Mouse (Mus musculus): ENCODE data around the gene Atad2b. TPM values are rescaled to one million over a fixed set of nuclear protein-coding genes. Genes with fewer than 3 reads are reported as not detected.

Atad2b gene
- polyA plus RNA-seq, 1 experiment from 2014 or later, result 12.8 TPM

- Histone ChIP-seq H3K4me3 (no peak overlapping the region), H3K4me2 (no peak overlapping the region), H3K27ac (no peak overlapping the region), H3K9me3 (replicated peaks) (no peaks in the 10 kb centered on the region), H3K4me1 (no peaks in the 10 kb centered on the region), H3K36me3 (no peaks in the 10 kb centered on the region), H3K9ac (no peak overlapping the region), H3K27me3 (replicated peaks) (no peaks in the 10 kb centered on the region)
- WGBS (ENCODE audit: insufficient replicate concordance), result 43% methylated on average over 1 of the region's 1 CpGs
- no peak for ATAC-seq
Measured at GRCm38 (mm10) chr12:5088639-5089038, 171.5 kb downstream of the Atad2b start.

Other genes with a start within 250 kb of the Atad2b start
- 0.20 TPM in 1 of 2 replicates, not detected in the other for gene Fam228a, start 178.9 kb upstream of the Atad2b start, polyA plus RNA-seq (2016; fragmentation: Nextera tagmentation; extraction: Ambion mirVana)
- gene Pfn4, start 148.3 kb upstream of the Atad2b start, polyA plus RNA-seq (2016; fragmentation: Nextera tagmentation; extraction: Ambion mirVana), result 1.7 and 1.8 TPM in 2 replicates
- 0.93 and 2.6 TPM in 2 replicates for gene Fam228b, start 148.1 kb upstream of the Atad2b start, polyA plus RNA-seq (2016; fragmentation: Nextera tagmentation; extraction: Ambion mirVana)
- gene Sf3b6, start 99.8 kb upstream of the Atad2b start, polyA plus RNA-seq (2016; fragmentation: Nextera tagmentation; extraction: Ambion mirVana), result 193 and 203 TPM in 2 replicates
- gene Fkbp1b, start 75.8 kb upstream of the Atad2b start, polyA plus RNA-seq (2016; fragmentation: Nextera tagmentation; extraction: Ambion mirVana), result 5.0 and 5.2 TPM in 2 replicates
- gene Wdcp, start 74.0 kb upstream of the Atad2b start, polyA plus RNA-seq (2016; fragmentation: Nextera tagmentation; extraction: Ambion mirVana), result 19.9 and 21.0 TPM in 2 replicates
- gene Mfsd2b, start 43.0 kb upstream of the Atad2b start, polyA plus RNA-seq (2016; fragmentation: Nextera tagmentation; extraction: Ambion mirVana), result 94.8 TPM in 2 replicates
- gene Ubxn2a, start 9.6 kb upstream of the Atad2b start, polyA plus RNA-seq (2016; fragmentation: Nextera tagmentation; extraction: Ambion mirVana), result 48.0 and 50.9 TPM in 2 replicates

Data from liver, embryonic 12.5 days (tissue).